Mouse (Mus musculus): ENCODE measurements around the gene Dagla.

The Dagla gene

GRCm38 (mm10) chr19:10307351-10307750 lies 2.7 kb upstream of the Dagla start:
- DNase-seq (ENCODE audit: low spot score in 2 of 2) = no peak

GRCm38 (mm10) chr19:10306521-10307243 lies 2.0 kb upstream of the Dagla start:
- DNase-seq (ENCODE audit: low spot score in 2 of 2) = no peak

GRCm38 (mm10) chr19:10305640-10306039 lies 963 bp upstream of the Dagla start:
- DNase-seq (ENCODE audit: low spot score in 2 of 2) = no peak

- DNase-seq (ENCODE audit: low spot score in 2 of 2) = no peak
These were observed 282 bp downstream of the Dagla start for GRCm38 (mm10) chr19:10304395-10304794.

- no peak for DNase-seq (ENCODE audit: low spot score in 2 of 2)
These were observed 1.8 kb downstream of the Dagla start for GRCm38 (mm10) chr19:10302852-10303251.

- DNase-seq (ENCODE audit: low spot score in 2 of 2) = no peak
These were observed 2.8 kb downstream of the Dagla start for GRCm38 (mm10) chr19:10301866-10302356.

GRCm38 (mm10) chr19:10301263-10301662 lies 3.4 kb downstream of the Dagla start:
- no peak for DNase-seq (ENCODE audit: low spot score in 2 of 2)

- DNase-seq (ENCODE audit: low spot score in 2 of 2) = no peak
These were observed 3.9 kb downstream of the Dagla start for GRCm38 (mm10) chr19:10300809-10301208.

- DNase-seq (ENCODE audit: low spot score in 2 of 2) = no peak
These were observed 6.4 kb downstream of the Dagla start for GRCm38 (mm10) chr19:10298268-10298667.

GRCm38 (mm10) chr19:10297041-10297503 lies 7.6 kb downstream of the Dagla start:
- DNase-seq (ENCODE audit: low spot score in 2 of 2) = no peak

- no peak for DNase-seq (ENCODE audit: low spot score in 2 of 2)
These were observed 8.4 kb downstream of the Dagla start for GRCm38 (mm10) chr19:10296306-10296705.

GRCm38 (mm10) chr19:10294631-10295562 lies 9.8 kb downstream of the Dagla start:
- DNase-seq (ENCODE audit: low spot score in 2 of 2) = no peak

GRCm38 (mm10) chr19:10293987-10294386 lies 10.7 kb downstream of the Dagla start:
- no peak for DNase-seq (ENCODE audit: low spot score in 2 of 2)

GRCm38 (mm10) chr19:10291896-10292490 lies 12.7 kb downstream of the Dagla start:
- no peak for DNase-seq (ENCODE audit: low spot score in 2 of 2)

GRCm38 (mm10) chr19:10290153-10290945 lies 14.3 kb downstream of the Dagla start:
- DNase-seq (ENCODE audit: low spot score in 2 of 2) = no peak

- no peak for DNase-seq (ENCODE audit: low spot score in 2 of 2)
These were observed 15.0 kb downstream of the Dagla start for GRCm38 (mm10) chr19:10289609-10290150.

- DNase-seq (ENCODE audit: low spot score in 2 of 2) = no peak
These were observed 16.3 kb downstream of the Dagla start for GRCm38 (mm10) chr19:10288125-10289040.

GRCm38 (mm10) chr19:10286458-10286872 lies 18.2 kb downstream of the Dagla start:
- DNase-seq (ENCODE audit: low spot score in 2 of 2) = no peak

GRCm38 (mm10) chr19:10280771-10281540 lies 23.7 kb downstream of the Dagla start:
- no peak for DNase-seq (ENCODE audit: low spot score in 2 of 2)
